Mouse (Mus musculus): ENCODE results near the gene Gm45062.

DNA sequence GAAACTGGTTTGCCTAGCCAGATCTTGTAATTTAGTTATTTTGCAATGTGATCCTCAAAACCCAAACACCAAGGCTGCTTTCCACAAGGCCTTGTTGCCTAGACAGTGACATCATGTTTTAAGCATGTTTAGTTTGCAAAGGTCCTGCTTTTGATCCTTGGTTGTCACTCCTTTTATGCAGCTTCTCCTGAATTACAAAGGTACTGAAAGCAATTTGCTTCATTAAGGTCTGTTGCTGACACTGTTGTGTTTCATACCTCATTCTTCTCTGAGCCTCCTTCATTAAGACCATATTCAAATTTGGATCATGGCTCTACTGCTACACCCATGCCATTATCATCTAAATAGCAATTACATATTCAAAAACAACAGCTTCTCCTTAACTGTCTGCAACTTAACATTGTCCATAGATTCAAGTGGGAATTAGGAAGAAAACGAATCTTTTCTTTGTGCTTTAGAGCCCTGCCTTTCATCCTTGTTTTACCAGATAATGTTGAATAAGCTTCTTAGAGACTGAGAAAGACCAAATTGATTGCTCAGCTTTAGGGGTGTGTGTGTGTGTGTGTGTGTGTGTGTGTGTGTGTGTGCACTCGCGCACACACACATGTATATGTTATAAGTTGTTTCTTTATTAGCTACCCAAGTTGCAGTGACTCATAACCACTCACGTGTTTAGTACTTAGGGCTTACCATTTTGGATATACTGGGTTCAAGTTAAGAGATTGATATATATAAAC is 35.0 kb downstream of the Gm45062 start:
- TF ChIP-seq CTCF (IDR thresholded peaks at IDR 0.05; ENCODE audit: borderline replicate concordance, control insufficient read depth, extremely low read depth, insufficient read depth, low read length, poor library complexity), result no peak
- TF ChIP-seq POLR2A (IDR thresholded peaks at IDR 0.05; ENCODE audit: control insufficient read depth, extremely low read depth, insufficient read depth, low read length, poor library complexity), result no peak

All from thymus, adult 2 months (tissue).